Mouse (Mus musculus) urinary bladder, postnatal 25 days (tissue): ENCODE measurements around the gene Gpx5.

Source experiments
- DNase-seq: peaks from one replicate; pipeline ENCODE4 v3.0.0; 2022; ENCODE audit warnings: low spot score

Gpx5 gene

GRCm38 (mm10) chr13:21292631-21293030 lies at the start of gene Gpx5:
TSS of gene Gpx5 (minus strand) at chr13:21292731.
- DNase-seq = no peak

GRCm38 (mm10) chr13:21327424-21327823 lies 34.9 kb upstream of the Gpx5 start:
- DNase-seq = no peak

GRCm38 (mm10) chr13:21326657-21327211 lies 34.2 kb upstream of the Gpx5 start:
- peak; percentile 84 for DNase-seq

GRCm38 (mm10) chr13:21326191-21326590 lies 33.7 kb upstream of the Gpx5 start:
- no peak for DNase-seq

- no peak for DNase-seq
Observed at GRCm38 (mm10) chr13:21323405-21323804, 30.9 kb upstream of the Gpx5 start.

- DNase-seq = no peak
Observed at GRCm38 (mm10) chr13:21322509-21323375, 30.2 kb upstream of the Gpx5 start.

GRCm38 (mm10) chr13:21321890-21322494 lies 29.5 kb upstream of the Gpx5 start:
- DNase-seq = no peak

- DNase-seq = no peak
Observed at GRCm38 (mm10) chr13:21320262-21320661, 27.7 kb upstream of the Gpx5 start.

GRCm38 (mm10) chr13:21313903-21314302 lies 21.4 kb upstream of the Gpx5 start:
- no peak for DNase-seq

GRCm38 (mm10) chr13:21312854-21313253 lies 20.3 kb upstream of the Gpx5 start:
- DNase-seq = no peak

GRCm38 (mm10) chr13:21311926-21312325 lies 19.4 kb upstream of the Gpx5 start, which contains the start of gene Gpx6:
TSS of gene Gpx6 (plus strand) at chr13:21312125.
- no peak for DNase-seq

GRCm38 (mm10) chr13:21309788-21310187 lies 17.3 kb upstream of the Gpx5 start:
- no peak for DNase-seq

GRCm38 (mm10) chr13:21304483-21305066 lies 12.0 kb upstream of the Gpx5 start:
- DNase-seq = no peak

- DNase-seq = no peak
Observed at GRCm38 (mm10) chr13:21298557-21298956, 6.0 kb upstream of the Gpx5 start.

GRCm38 (mm10) chr13:21279559-21279958 lies 13.0 kb downstream of the Gpx5 start:
- DNase-seq = peak; percentile 74

- DNase-seq = no peak
Observed at GRCm38 (mm10) chr13:21279076-21279475, 13.5 kb downstream of the Gpx5 start.

GRCm38 (mm10) chr13:21276551-21276950 lies 16.0 kb downstream of the Gpx5 start:
- DNase-seq = no peak

GRCm38 (mm10) chr13:21275815-21276550 lies 16.5 kb downstream of the Gpx5 start:
- DNase-seq = peak; percentile 29

- no peak for DNase-seq
Observed at GRCm38 (mm10) chr13:21275021-21275814, 17.3 kb downstream of the Gpx5 start.

GRCm38 (mm10) chr13:21268262-21268661 lies 24.3 kb downstream of the Gpx5 start:
- DNase-seq = no peak

- no peak for DNase-seq
Observed at GRCm38 (mm10) chr13:21267541-21267940, 25.0 kb downstream of the Gpx5 start.
